Mouse (Mus musculus): ENCODE results near the gene Itgal. TPM values are rescaled to one million over a fixed set of nuclear protein-coding genes. Genes with fewer than 3 reads are reported as not detected.

Itgal gene
- polyA plus RNA-seq, 1 experiment = 0.06 TPM

DNA sequence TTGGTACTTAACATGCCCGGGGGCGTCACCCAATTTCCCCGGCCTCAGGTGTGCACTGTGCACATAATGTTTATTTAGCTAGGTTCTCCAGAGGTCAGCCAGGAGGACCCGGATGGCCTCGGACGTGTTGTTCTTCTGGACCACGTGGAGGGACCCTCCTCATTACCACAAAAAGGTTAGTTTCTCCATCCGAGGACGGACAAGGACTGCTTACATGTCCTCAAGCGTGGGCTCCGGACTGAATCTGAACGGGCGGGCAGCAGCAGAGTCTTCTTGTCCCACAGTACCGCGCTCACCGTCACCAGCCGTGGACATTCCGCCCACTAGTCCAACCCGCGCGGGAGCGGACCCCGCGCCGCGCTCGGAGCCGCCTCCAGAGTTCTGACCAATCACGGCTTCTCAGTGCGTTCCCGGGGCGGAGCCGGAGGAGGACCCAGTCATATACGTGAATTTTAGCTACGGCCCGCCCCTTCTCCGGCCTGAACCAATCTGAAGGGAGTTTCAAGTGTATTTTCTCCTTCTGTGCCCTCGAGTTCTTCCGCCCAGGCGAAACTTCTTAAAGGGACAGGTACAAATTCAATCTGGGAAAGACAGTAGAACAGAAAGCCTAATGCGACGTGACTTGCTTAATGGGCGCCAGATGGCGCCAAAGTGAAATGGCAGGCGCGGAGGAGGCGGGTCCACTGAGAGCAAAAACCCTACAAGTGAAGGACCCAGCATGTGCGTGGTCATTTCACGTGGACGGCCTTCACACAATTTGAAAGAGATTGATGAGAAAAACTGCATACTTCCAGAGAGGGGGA lies 35.5 kb upstream of the Itgal start, which contains the start of gene Dctpp1:
Gene Dctpp1, minus strand, starts transcription at position 401 of the 803 bp plus-strand sequence.
- Histone ChIP-seq H3K4me3 (replicated peaks) (peak within 1 kb of the TSS; percentile 77), H3K4me1 (ENCODE audit: control insufficient read depth) (peaks cover 68% of the 10 kb centered on the region), H3K9me3 (ENCODE audit: control insufficient read depth, low read length) (peaks cover 2% of the 10 kb centered on the region; the same call in 1 of the 2 replicates), H3K27me3 (ENCODE audit: control insufficient read depth) (no peaks in the 10 kb centered on the region), H3K36me3 (ENCODE audit: control insufficient read depth) (peaks cover 29% of the 10 kb centered on the region)
- TF ChIP-seq GATA1 (IDR thresholded peaks at IDR 0.05; ENCODE audit: low read length) (no peak), TAL1 (IDR thresholded peaks at IDR 0.05; ENCODE audit: low read length) (no peak)

DNA sequence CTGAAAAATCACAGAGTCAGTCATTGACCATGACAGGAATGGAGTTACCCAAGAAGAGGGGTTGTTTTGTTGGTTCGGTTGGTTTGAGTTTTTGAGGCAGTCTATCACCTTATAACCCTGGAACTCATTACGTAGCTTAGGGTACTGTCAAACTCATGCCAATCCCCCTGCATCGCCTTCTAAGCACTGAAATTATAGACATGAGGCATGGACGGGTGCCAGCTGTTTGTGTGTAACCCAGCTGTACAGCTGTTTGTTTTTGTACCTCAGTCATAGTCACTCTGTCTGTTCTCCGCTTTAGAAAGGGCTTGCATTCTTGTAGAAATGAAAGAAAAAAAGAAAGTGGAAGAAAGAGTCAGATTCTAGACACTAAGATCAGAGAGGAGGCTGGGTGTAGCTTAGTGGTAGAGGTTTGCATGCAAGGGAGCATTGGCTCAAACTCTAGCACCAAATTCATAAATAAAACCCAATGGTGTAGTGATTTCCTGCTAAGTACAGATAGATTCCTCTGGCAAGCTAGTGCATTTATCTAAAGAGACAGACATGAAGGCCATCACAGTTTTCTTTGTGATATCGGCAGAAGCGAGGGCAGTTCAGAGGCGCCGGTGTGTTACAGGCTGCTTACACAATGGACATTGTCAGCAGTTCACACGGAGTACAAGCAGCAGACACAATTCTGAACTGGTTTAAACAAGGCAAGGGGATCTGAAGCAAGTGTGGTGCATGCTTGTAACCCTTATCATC lies 33.7 kb upstream of the Itgal start:
- TF ChIP-seq GATA1 (IDR thresholded peaks at IDR 0.05; ENCODE audit: low read length) (no peak), TAL1 (IDR thresholded peaks at IDR 0.05; ENCODE audit: low read length) (no peak)
- peaks cover 54% of the 10 kb centered on the region for H3K4me1 ChIP-seq (ENCODE audit: control insufficient read depth)
- no peaks in the 10 kb centered on the region for H3K9me3 ChIP-seq (ENCODE audit: control insufficient read depth, low read length)
- peaks cover 11% of the 10 kb centered on the region for H3K36me3 ChIP-seq (ENCODE audit: control insufficient read depth)
- H3K4me3 ChIP-seq (replicated peaks) = no peak overlapping the region
- no peaks in the 10 kb centered on the region for H3K27me3 ChIP-seq (ENCODE audit: control insufficient read depth)

DNA sequence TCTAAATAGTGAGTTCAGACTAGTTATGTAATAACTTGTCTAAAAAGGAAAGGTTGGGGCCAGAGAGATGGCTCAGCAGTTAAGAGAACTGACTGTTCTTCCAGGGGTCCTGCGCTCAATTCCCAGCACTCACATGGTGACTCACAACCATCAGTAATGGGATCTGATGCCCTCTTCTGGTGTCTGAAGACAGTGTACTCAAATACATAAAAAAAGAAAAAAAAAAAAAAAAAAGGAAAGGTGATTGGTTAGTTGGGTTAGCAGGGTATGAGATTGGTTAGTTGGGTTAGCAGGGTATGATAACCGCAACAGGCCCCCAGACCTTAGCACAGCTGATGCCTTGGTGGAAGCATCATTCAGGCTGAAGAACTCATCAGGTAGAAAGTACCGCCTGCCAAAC lies 32.5 kb upstream of the Itgal start:
- H3K36me3 ChIP-seq (ENCODE audit: control insufficient read depth) = peaks cover 5% of the 10 kb centered on the region
- H3K9me3 ChIP-seq (ENCODE audit: control insufficient read depth, low read length) = peaks cover 3% of the 10 kb centered on the region
- no peak overlapping the region for H3K4me3 ChIP-seq (replicated peaks)
- no peak for TF ChIP-seq TAL1 (IDR thresholded peaks at IDR 0.05; ENCODE audit: low read length)
- no peak for TF ChIP-seq GATA1 (IDR thresholded peaks at IDR 0.05; ENCODE audit: low read length)
- peaks cover 46% of the 10 kb centered on the region for H3K4me1 ChIP-seq (ENCODE audit: control insufficient read depth)
- H3K27me3 ChIP-seq (ENCODE audit: control insufficient read depth) = no peaks in the 10 kb centered on the region

DNA sequence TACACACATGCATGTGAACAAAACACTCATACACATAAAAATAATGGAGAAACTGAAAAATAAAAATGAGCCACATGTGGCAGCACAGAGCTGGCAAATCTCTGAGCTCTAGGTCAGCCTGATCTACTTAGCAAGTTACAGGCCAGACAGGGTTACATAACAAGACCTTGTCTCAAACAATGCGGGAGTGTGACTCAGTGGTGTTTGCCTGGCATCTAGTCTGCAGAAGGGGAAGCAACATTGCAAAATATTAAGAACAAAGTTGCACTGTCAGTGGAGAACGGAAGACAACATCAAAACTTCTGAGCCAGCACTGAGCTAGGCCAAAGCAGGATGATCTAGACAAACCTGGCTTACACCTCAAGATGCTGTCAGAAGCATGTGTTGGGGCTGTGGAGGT lies 25.8 kb upstream of the Itgal start:
- peaks cover 45% of the 10 kb centered on the region for H3K36me3 ChIP-seq (ENCODE audit: control insufficient read depth)
- peaks cover 9% of the 10 kb centered on the region for H3K9me3 ChIP-seq (ENCODE audit: control insufficient read depth, low read length)
- no peaks in the 10 kb centered on the region for H3K27me3 ChIP-seq (ENCODE audit: control insufficient read depth)
- TF ChIP-seq TAL1 (IDR thresholded peaks at IDR 0.05; ENCODE audit: low read length) (no peak), GATA1 (IDR thresholded peaks at IDR 0.05; ENCODE audit: low read length) (no peak)
- peaks cover 34% of the 10 kb centered on the region for H3K4me1 ChIP-seq (ENCODE audit: control insufficient read depth)
- no peak overlapping the region for H3K4me3 ChIP-seq (replicated peaks)

DNA sequence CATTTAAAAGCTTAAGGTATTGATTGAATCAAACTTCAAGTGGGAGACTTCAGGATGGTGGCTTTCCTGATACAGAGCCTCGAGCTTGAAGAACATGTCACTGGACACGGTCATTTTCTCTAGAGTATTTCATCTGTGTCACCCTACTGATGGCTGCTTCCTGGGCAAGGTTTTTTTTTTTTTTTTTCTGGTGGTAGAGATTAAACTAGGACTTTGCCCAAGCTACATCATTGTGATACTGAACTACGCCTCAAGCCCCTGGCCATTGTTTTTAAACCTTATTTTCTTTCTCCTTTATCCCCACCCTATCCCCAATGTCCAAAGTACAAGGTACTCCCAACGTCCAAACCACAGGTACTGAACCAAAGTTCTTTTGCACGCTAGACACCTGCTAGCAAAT lies 25.4 kb upstream of the Itgal start:
- TF ChIP-seq GATA1 (IDR thresholded peaks at IDR 0.05; ENCODE audit: low read length) = no peak
- no peak for TF ChIP-seq TAL1 (IDR thresholded peaks at IDR 0.05; ENCODE audit: low read length)
- peaks cover 45% of the 10 kb centered on the region for H3K36me3 ChIP-seq (ENCODE audit: control insufficient read depth)
- peaks cover 36% of the 10 kb centered on the region for H3K4me1 ChIP-seq (ENCODE audit: control insufficient read depth)
- peaks cover 9% of the 10 kb centered on the region for H3K9me3 ChIP-seq (ENCODE audit: control insufficient read depth, low read length)
- H3K27me3 ChIP-seq (ENCODE audit: control insufficient read depth) = no peaks in the 10 kb centered on the region
- H3K4me3 ChIP-seq (replicated peaks) = no peak overlapping the region

DNA sequence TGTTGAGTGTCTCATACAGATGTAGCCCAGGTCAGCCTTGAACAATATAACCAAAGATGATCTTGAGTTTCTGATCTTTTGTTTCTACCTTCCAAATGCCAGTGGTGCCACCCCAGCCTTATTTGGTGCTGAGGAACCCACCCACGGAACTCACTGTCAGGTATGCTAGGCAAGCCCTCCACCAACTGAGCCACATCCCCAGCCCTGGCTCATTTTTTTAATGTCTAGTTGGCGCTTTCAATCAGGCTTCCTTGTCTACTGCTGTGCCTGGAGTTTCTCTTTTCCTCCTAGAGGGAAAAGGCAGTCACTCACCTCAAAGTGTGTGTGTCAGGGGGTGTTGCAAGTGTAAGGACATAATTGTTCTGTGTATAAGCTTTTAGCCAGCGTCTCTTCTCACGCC lies 25.0 kb upstream of the Itgal start:
- peaks cover 9% of the 10 kb centered on the region for H3K9me3 ChIP-seq (ENCODE audit: control insufficient read depth, low read length)
- peaks cover 45% of the 10 kb centered on the region for H3K36me3 ChIP-seq (ENCODE audit: control insufficient read depth)
- H3K4me1 ChIP-seq (ENCODE audit: control insufficient read depth) = peaks cover 36% of the 10 kb centered on the region
- H3K4me3 ChIP-seq (replicated peaks) = no peak overlapping the region
- TF ChIP-seq TAL1 (IDR thresholded peaks at IDR 0.05; ENCODE audit: low read length) = no peak
- no peak for TF ChIP-seq GATA1 (IDR thresholded peaks at IDR 0.05; ENCODE audit: low read length)
- no peaks in the 10 kb centered on the region for H3K27me3 ChIP-seq (ENCODE audit: control insufficient read depth)

DNA sequence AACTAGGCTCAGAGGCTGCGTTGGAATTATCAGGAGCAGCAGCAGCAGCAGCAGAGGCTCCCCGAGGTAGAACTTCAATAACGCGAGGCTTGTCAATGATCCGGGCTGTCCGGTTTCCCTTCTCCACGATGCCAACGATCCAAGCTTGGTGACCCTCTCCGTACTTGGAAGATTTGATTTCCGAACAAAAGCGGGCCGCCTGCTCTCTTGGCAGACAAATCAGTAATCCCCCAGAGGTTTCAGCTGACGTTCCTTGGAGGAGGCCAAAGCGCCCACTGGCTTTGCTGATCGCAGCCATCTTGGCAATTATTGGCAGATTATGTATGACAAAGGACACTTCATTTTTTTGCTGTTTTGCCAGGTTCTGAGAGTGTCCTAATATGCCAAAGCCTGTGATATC lies 23.5 kb upstream of the Itgal start:
- H3K4me3 ChIP-seq (replicated peaks) = peak overlapping the region; percentile 80
- no peaks in the 10 kb centered on the region for H3K27me3 ChIP-seq (ENCODE audit: control insufficient read depth)
- H3K36me3 ChIP-seq (ENCODE audit: control insufficient read depth) = peaks cover 45% of the 10 kb centered on the region
- H3K4me1 ChIP-seq (ENCODE audit: control insufficient read depth) = peaks cover 41% of the 10 kb centered on the region
- TF ChIP-seq TAL1 (IDR thresholded peaks at IDR 0.05; ENCODE audit: low read length) (no peak), GATA1 (IDR thresholded peaks at IDR 0.05; ENCODE audit: low read length) (no peak)
- H3K9me3 ChIP-seq (ENCODE audit: control insufficient read depth, low read length) = peaks cover 9% of the 10 kb centered on the region

DNA sequence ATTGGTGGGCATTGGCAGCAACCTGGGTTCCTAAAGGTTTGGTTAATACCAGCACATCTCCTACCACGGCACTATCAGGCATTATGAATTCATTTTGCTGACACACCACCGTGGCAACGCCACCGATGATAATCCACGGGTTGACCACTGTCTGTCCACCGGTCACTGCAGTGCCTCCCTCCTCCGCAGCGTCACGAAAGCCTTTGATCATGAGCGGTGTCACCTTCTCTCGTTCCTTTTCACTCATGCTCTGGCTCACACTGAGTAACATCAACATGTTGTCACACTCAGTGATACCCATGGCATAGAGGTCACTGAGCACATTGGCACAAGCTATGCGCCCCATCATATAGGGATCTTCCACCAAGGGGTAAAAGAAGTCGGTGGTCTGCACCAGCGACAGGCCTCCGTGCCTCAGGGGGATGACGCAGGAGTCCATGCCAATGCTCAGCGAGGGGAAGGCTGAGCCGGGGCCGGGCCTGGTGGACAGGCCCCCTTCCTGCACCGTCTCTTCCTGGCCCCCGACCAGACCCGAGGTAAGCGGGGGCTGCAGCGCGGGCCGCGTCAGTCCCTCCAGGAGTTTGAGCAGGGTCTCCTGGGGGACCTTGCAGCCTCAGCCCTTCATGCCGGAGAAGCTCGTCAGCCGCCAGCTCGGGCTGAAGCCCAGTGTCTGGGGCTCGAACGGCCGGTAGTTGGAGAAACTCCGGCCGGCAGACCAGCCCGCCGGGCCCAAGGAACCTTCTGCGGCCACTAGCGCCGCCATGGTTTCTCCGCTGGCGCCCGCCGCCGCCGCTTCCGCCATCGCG lies 22.7 kb upstream of the Itgal start:
- Histone ChIP-seq H3K4me3 (replicated peaks) (peak overlapping the region; percentile 80), H3K36me3 (ENCODE audit: control insufficient read depth) (peaks cover 44% of the 10 kb centered on the region), H3K9me3 (ENCODE audit: control insufficient read depth, low read length) (peaks cover 7% of the 10 kb centered on the region), H3K4me1 (ENCODE audit: control insufficient read depth) (peaks cover 47% of the 10 kb centered on the region), H3K27me3 (ENCODE audit: control insufficient read depth) (no peaks in the 10 kb centered on the region)
- TF ChIP-seq TAL1 (IDR thresholded peaks at IDR 0.05; ENCODE audit: low read length) = no peak
- TF ChIP-seq GATA1 (IDR thresholded peaks at IDR 0.05; ENCODE audit: low read length) = no peak

Data from erythroblast, embryonic 14.5 days (primary cell).